28 mouse cellular contexts compared by ENCODE assay signal in the genomic region with DNA sequence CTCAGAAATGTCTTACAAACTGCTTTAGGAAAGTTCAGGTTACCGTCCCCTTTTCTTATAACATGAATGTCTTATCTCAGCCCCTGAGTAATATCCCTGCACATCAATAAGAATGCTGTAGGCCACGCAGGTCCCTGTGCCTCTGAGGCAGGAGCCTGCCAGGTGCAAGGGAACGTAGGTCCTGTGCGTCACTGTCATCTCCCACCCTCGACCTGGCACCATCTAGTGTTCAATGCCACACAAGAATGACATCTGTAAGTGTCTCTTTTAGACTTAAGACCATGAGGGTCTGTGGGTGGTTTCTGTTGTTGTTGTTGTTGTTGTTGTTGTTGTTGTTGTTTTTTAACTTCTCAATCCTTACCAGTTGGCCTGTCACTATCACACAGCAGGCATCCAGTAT. TPM values are rescaled to one million over a fixed set of nuclear protein-coding genes. Genes with fewer than 3 reads are reported as not detected.
A peak's percentile ranks its signal among the peaks of the same experiment; 100 is the strongest.
DNase-seq lines count a peak whose midpoint lies in the region; ATAC-seq and TF ChIP-seq lines count a peak whose summit lies in the region.
"Had no signal": no experiment of that assay in that cellular context is flagged by ENCODE, and none has a peak within 500 bp of the region (broad histone marks: within the 10 kb centered on the region; RNA-seq: fewer than 3 reads in every experiment).

No protein-coding gene starts in this region.

- TF ChIP-seq CTCF in midbrain, postnatal 0 days (IDR thresholded peaks at IDR 0.05), result 0 out of 2 replicates have a peak, but pooled peaks have one; percentile 12
- TF ChIP-seq CTCF in MEL (IDR thresholded peaks at IDR 0.05 in 2 of 3, conservative IDR thresholded peaks at IDR 0.05 in 1 of 3; ENCODE audit: control insufficient read depth in 1 of 3, insufficient read depth in 1 of 3, low read depth in 2 of 3, low read length in 3 of 3, poor library complexity in 1 of 3, severe bottlenecking in 1 of 3), result no peak
- TF ChIP-seq CTCF in liver, embryonic 14.5 days (IDR thresholded peaks at IDR 0.05; ENCODE audit: low read depth), result 0 out of 2 replicates have a peak, but pooled peaks have one; percentile 17

- H3K4me3 ChIP-seq in midbrain, postnatal 0 days (ENCODE audit: low read depth, low read length), result no peak overlapping the region
- no peak overlapping the region for H3K4me3 ChIP-seq in midbrain, embryonic 14.5 days (replicated peaks; ENCODE audit: low read depth, low read length)
- H3K4me3 ChIP-seq in MEL (ENCODE audit: control insufficient read depth in 1 of 2, insufficient read depth in 1 of 2, low read depth in 2 of 2, low read length in 2 of 2), result peak overlapping the region in 1 of 2 experiments; percentile 4; a peak in 1 of 4 replicates
- no peak overlapping the region for H3K4me3 ChIP-seq in liver, embryonic 14.5 days (ENCODE audit: insufficient read depth in 1 of 2, low read depth in 2 of 2, low read length in 2 of 2)
- H3K4me3 ChIP-seq: embryonic facial prominence, embryonic 12.5 days; hindbrain, embryonic 10.5 days; intestine, embryonic 15.5 days; midbrain, embryonic 10.5 days; myocyte; neural tube, embryonic 12.5 days had no signal

- no peaks in the 10 kb centered on the region for H3K36me3 ChIP-seq in midbrain, postnatal 0 days (ENCODE audit: insufficient read depth, low read length)
- no peaks in the 10 kb centered on the region for H3K36me3 ChIP-seq in midbrain, embryonic 14.5 days (ENCODE audit: control insufficient read depth, insufficient read depth, low read length)
- peaks cover 0 to 80% of the 10 kb centered on the region in 2 experiments; a peak in 2 of 4 replicates for H3K36me3 ChIP-seq in MEL (ENCODE audit: control insufficient read depth in 1 of 2, insufficient read depth in 2 of 2, low read length in 2 of 2)
- no peaks in the 10 kb centered on the region for H3K36me3 ChIP-seq in liver, embryonic 14.5 days (replicated peaks; ENCODE audit: control insufficient read depth, insufficient read depth, low read depth)
- H3K36me3 ChIP-seq: embryonic facial prominence, embryonic 12.5 days; hindbrain, embryonic 10.5 days; intestine, embryonic 15.5 days; midbrain, embryonic 10.5 days; neural tube, embryonic 12.5 days had no signal

- H3K9me3 ChIP-seq in midbrain, postnatal 0 days (ENCODE audit: low read length), result no peaks in the 10 kb centered on the region
- no peaks in the 10 kb centered on the region for H3K9me3 ChIP-seq in midbrain, embryonic 14.5 days (ENCODE audit: control insufficient read depth, low read length)
- no peaks in the 10 kb centered on the region for H3K9me3 ChIP-seq in MEL (replicated peaks; ENCODE audit: insufficient read depth, low read length)
- no peaks in the 10 kb centered on the region for H3K9me3 ChIP-seq in liver, embryonic 14.5 days (ENCODE audit: control insufficient read depth, low read length)
- H3K9me3 ChIP-seq: embryonic facial prominence, embryonic 12.5 days; hindbrain, embryonic 10.5 days; intestine, embryonic 15.5 days; midbrain, embryonic 10.5 days; neural tube, embryonic 12.5 days had no signal

- no peak for ATAC-seq in CD4-positive, CD25-positive, alpha-beta regulatory T cell, adult 4 months
- no peak for ATAC-seq in midbrain, postnatal 0 days (ENCODE audit: low FRiP score)
- no peak for ATAC-seq in midbrain, embryonic 14.5 days (ENCODE audit: low FRiP score, low TSS enrichment)
- no peak for ATAC-seq in liver, embryonic 14.5 days (ENCODE audit: insufficient read depth)
- no peak for ATAC-seq in cerebellum, adult (ENCODE audit: insufficient number of reproducible peaks, low FRiP score, low TSS enrichment)
- ATAC-seq: forebrain, embryonic 14.5 days; hindbrain, embryonic 16.5 days; intestine, embryonic 15.5 days; midbrain, embryonic 16.5 days had no signal

- no peak overlapping the region for H3K9ac ChIP-seq in midbrain, postnatal 0 days (replicated peaks; ENCODE audit: low read length, poor library complexity, severe bottlenecking)
- H3K9ac ChIP-seq in midbrain, embryonic 14.5 days (replicated peaks; ENCODE audit: low read length), result no peak overlapping the region
- H3K9ac ChIP-seq in MEL (ENCODE audit: control insufficient read depth, low read depth, low read length, poor library complexity, severe bottlenecking), result peak overlapping the region; percentile 63
- no peak overlapping the region for H3K9ac ChIP-seq in liver, embryonic 14.5 days (replicated peaks)
- H3K9ac ChIP-seq: embryonic facial prominence, embryonic 12.5 days; intestine, embryonic 15.5 days; neural tube, embryonic 12.5 days had no signal

- DNase-seq in CD4-positive, CD25-positive, alpha-beta regulatory T cell, adult 2 months (ENCODE audit: low read depth, low spot score), result peak; percentile 20
- DNase-seq in midbrain, postnatal 0 days (ENCODE audit: low spot score), result no peak
- DNase-seq in midbrain, embryonic 14.5 days, result no peak
- peak; percentile 72 for DNase-seq in MEL (ENCODE audit: low read depth, low spot score)
- DNase-seq in liver, embryonic 14.5 days (ENCODE audit: low read depth in 3 of 3, low spot score in 3 of 3), result no peak
- DNase-seq in retina, embryonic 14.5 days (ENCODE audit: low spot score), result no peak
- DNase-seq: adrenal gland, adult 8-10 months; cerebellum, adult 11 months; cerebellum, adult 9-11 months; embryo, embryonic 11 days; heart, postnatal 14 days; kidney, adult 2 months; kidney, postnatal 36 days; left cerebral cortex, postnatal 4 days; lung, adult 2 months; lung, postnatal 10 days had no signal

- 76% methylated on average over 5 of the region's 5 CpGs for WGBS in midbrain, postnatal 0 days
- WGBS in midbrain, embryonic 14.5 days, result 81% methylated on average over 5 of the region's 5 CpGs
- 13% methylated on average over 5 of the region's 5 CpGs for WGBS in liver, embryonic 14.5 days (ENCODE audit: insufficient replicate concordance)

- H3K79me2 ChIP-seq in MEL (ENCODE audit: control insufficient read depth, insufficient read depth, low read length, poor library complexity), result peaks cover 29% of the 10 kb centered on the region

- no peak for TF ChIP-seq RAD21 in MEL (IDR thresholded peaks at IDR 0.05; ENCODE audit: low read depth, low read length)

- no peaks in the 10 kb centered on the region for H3K27me3 ChIP-seq in midbrain, postnatal 0 days (ENCODE audit: insufficient read depth, low read length)
- H3K27me3 ChIP-seq in midbrain, embryonic 14.5 days (ENCODE audit: control insufficient read depth, insufficient read depth, low read length), result no peaks in the 10 kb centered on the region
- no peaks in the 10 kb centered on the region for H3K27me3 ChIP-seq in MEL (ENCODE audit: control insufficient read depth in 1 of 2, insufficient read depth in 2 of 2, low read length in 2 of 2)
- no peaks in the 10 kb centered on the region for H3K27me3 ChIP-seq in liver, embryonic 14.5 days (ENCODE audit: control insufficient read depth, insufficient read depth, low read length)
- H3K27me3 ChIP-seq: embryonic facial prominence, embryonic 12.5 days; intestine, embryonic 15.5 days; neural tube, embryonic 12.5 days had no signal

- H3K4me2 ChIP-seq in midbrain, postnatal 0 days (ENCODE audit: low read depth, low read length, poor library complexity, severe bottlenecking), result no peak overlapping the region
- H3K4me2 ChIP-seq in midbrain, embryonic 14.5 days (ENCODE audit: low read length), result no peak overlapping the region
- peak overlapping the region; percentile 20 for H3K4me2 ChIP-seq in liver, embryonic 14.5 days (ENCODE audit: low read depth)
- H3K4me2 ChIP-seq: embryonic facial prominence, embryonic 12.5 days; intestine, embryonic 15.5 days; neural tube, embryonic 12.5 days had no signal

- no peak overlapping the region for H3K27ac ChIP-seq in midbrain, postnatal 0 days (ENCODE audit: low read depth, low read length)
- no peak overlapping the region for H3K27ac ChIP-seq in midbrain, embryonic 14.5 days (replicated peaks; ENCODE audit: low read depth, low read length)
- peak overlapping the region; percentile 99 for H3K27ac ChIP-seq in MEL (ENCODE audit: control insufficient read depth, low read depth, low read length)
- peak overlapping the region; percentile 33 for H3K27ac ChIP-seq in liver, embryonic 14.5 days
- H3K27ac ChIP-seq: embryonic facial prominence, embryonic 12.5 days; hindbrain, embryonic 10.5 days; intestine, embryonic 15.5 days; macrophage; midbrain, embryonic 10.5 days; neural tube, embryonic 12.5 days had no signal

- H3K4me1 ChIP-seq in midbrain, postnatal 0 days (ENCODE audit: insufficient read depth, low read length), result peaks cover 9% of the 10 kb centered on the region; the same call in 1 of the 2 replicates
- no peaks in the 10 kb centered on the region for H3K4me1 ChIP-seq in midbrain, embryonic 14.5 days (ENCODE audit: control insufficient read depth, insufficient read depth, low read length)
- H3K4me1 ChIP-seq in MEL (ENCODE audit: control insufficient read depth in 1 of 2, insufficient read depth in 2 of 2, low read length in 2 of 2), result peaks cover 23 to 77% of the 10 kb centered on the region in 2 experiments
- peaks cover 39 to 74% of the 10 kb centered on the region in 2 experiments for H3K4me1 ChIP-seq in liver, embryonic 14.5 days (replicated peaks; ENCODE audit: control insufficient read depth in 2 of 2, insufficient read depth in 2 of 2, low read length in 1 of 2)

- TF ChIP-seq EP300 in MEL (IDR thresholded peaks at IDR 0.05; ENCODE audit: low read depth in 1 of 2, low read length in 2 of 2), result no peak
- TF ChIP-seq EP300 in liver, embryonic 14.5 days (IDR thresholded peaks at IDR 0.05; ENCODE audit: low read depth), result no peak

- TF ChIP-seq POLR2A in MEL (IDR thresholded peaks at IDR 0.05; ENCODE audit: control insufficient read depth in 1 of 2, insufficient read depth in 1 of 2, low read depth in 1 of 2, low read length in 2 of 2, poor library complexity in 1 of 2), result no peak; a peak in 1 of 4 replicates

TF ChIP-seq in MEL, 35 proteins besides CTCF, POLR2A, EP300 and RAD21 (continues in another document):
- TF ChIP-seq USF2 (IDR thresholded peaks at IDR 0.05; ENCODE audit: borderline replicate concordance in 1 of 2, insufficient read depth in 1 of 2, low read depth in 1 of 2, low read length in 2 of 2) (no peak), GATA1 (IDR thresholded peaks at IDR 0.05; ENCODE audit: low read depth, low read length) (no peak), E2F4 (IDR thresholded peaks at IDR 0.05; ENCODE audit: borderline replicate concordance, low read depth, low read length) (no peak), MAFK (IDR thresholded peaks at IDR 0.05; ENCODE audit: borderline replicate concordance, low read depth, low read length) (no peak), CHD1 (IDR thresholded peaks at IDR 0.05; ENCODE audit: low read depth, low read length) (no peak)

RNA-seq across cellular contexts. Expression of gene Ptpre, which starts 56.0 kb away (rescaled TPM):
- 10 to 100 TPM; 36.3 to 38.2 TPM for polyA plus RNA-seq in CD4-positive, CD25-positive, alpha-beta regulatory T cell, adult 4 months (2017; shearing (Covaris generic))
- 14.2 and 14.6 TPM in 2 replicates for total RNA-seq in midbrain, postnatal 0 days (2014; rRNA removed)
- polyA plus RNA-seq in midbrain, postnatal 0 days (2015; fragmentation: Nextera tagmentation; extraction: Ambion mirVana), result 7.2 and 9.2 TPM in 2 replicates
- 5.0 and 6.7 TPM in 2 replicates for polyA plus RNA-seq in midbrain, embryonic 14.5 days (2014; fragmentation: Nextera tagmentation; extraction: Ambion mirVana)
- 4.9 and 6.9 TPM in 2 replicates for total RNA-seq in MEL (2012; rRNA removed)
- 10 to 100 TPM in 1 of 2 experiments, not detected in 1; 12.9 TPM for polyA plus RNA-seq in MEL (2012; ENCODE audit: insufficient read depth in 1 of 2, insufficient read length in 2 of 2, low read depth in 1 of 2, low replicate concordance in 2 of 2, missing spikeins in 1 of 2)
- 1.5 and 1.9 TPM in 2 replicates for polyA plus RNA-seq in liver, embryonic 14.5 days (2012; rRNA removed)
- polyA plus RNA-seq in liver, embryonic 14.5 days (2014; fragmentation: Nextera tagmentation; extraction: Ambion mirVana), result 1.7 and 1.8 TPM in 2 replicates

Comparison
In these comparisons a context has a peak if more than half of its experiments do, and no peak if none do; other contexts are left out.
1. DNase-seq: peak in CD4-positive, CD25-positive, alpha-beta regulatory T cell, adult 2 months (single experiment) and MEL (single experiment); none in midbrain, postnatal 0 days (single experiment), midbrain, embryonic 14.5 days (single experiment), liver, embryonic 14.5 days (0 of 3) and retina, embryonic 14.5 days (single experiment).
2. H3K27ac ChIP-seq: peak in MEL (single experiment) and liver, embryonic 14.5 days (single experiment); none in midbrain, postnatal 0 days (single experiment) and midbrain, embryonic 14.5 days (single experiment).
3. CTCF ChIP-seq: peak in midbrain, postnatal 0 days (single experiment) and liver, embryonic 14.5 days (single experiment); none in MEL (0 of 3).